Mouse (Mus musculus): ENCODE measurements around the gene Arih1. TPM values are rescaled to one million over a fixed set of nuclear protein-coding genes. Genes with fewer than 3 reads are reported as not detected.

The Arih1 gene
- polyA plus RNA-seq, 1 experiment, result 38.1 TPM

- no peak for TF ChIP-seq CEBPB (IDR thresholded peaks at IDR 0.05; ENCODE audit: insufficient read depth, poor library complexity, severe bottlenecking)
- no peak for TF ChIP-seq SRF (IDR thresholded peaks at IDR 0.05; ENCODE audit: control insufficient read depth, insufficient read length, low read depth)
- TF ChIP-seq USF1 (IDR thresholded peaks at IDR 0.05; ENCODE audit: low read depth), result no peak
- Histone ChIP-seq H3K27me3 (ENCODE audit: control insufficient read depth, insufficient read depth, insufficient read length) (no peaks in the 10 kb centered on the region), H3K79me2 (ENCODE audit: control insufficient read depth, insufficient read depth) (peaks cover 99% of the 10 kb centered on the region), H3ac (ENCODE audit: control insufficient read depth, insufficient read length) (no peak overlapping the region), H3K4me2 (ENCODE audit: low read depth) (no peak overlapping the region), H3K4me3 (no peak overlapping the region), H3K36me3 (ENCODE audit: control insufficient read depth, insufficient read depth) (no peaks in the 10 kb centered on the region)
These were observed 27.4 kb downstream of the Arih1 start for GRCm38 (mm10) chr9:59458997-59459510.

GRCm38 (mm10) chr9:59458416-59458815 lies 28.0 kb downstream of the Arih1 start:
- Histone ChIP-seq H3ac (ENCODE audit: control insufficient read depth, insufficient read length) (no peak overlapping the region), H3K79me2 (ENCODE audit: control insufficient read depth, insufficient read depth) (peaks cover 99% of the 10 kb centered on the region), H3K4me2 (ENCODE audit: low read depth) (no peak overlapping the region), H3K27me3 (ENCODE audit: control insufficient read depth, insufficient read depth, insufficient read length) (no peaks in the 10 kb centered on the region), H3K36me3 (ENCODE audit: control insufficient read depth, insufficient read depth) (peaks cover 4% of the 10 kb centered on the region), H3K4me3 (no peak overlapping the region)
- no peak for TF ChIP-seq E2F4 (IDR thresholded peaks at IDR 0.05; ENCODE audit: insufficient read depth)

DNA sequence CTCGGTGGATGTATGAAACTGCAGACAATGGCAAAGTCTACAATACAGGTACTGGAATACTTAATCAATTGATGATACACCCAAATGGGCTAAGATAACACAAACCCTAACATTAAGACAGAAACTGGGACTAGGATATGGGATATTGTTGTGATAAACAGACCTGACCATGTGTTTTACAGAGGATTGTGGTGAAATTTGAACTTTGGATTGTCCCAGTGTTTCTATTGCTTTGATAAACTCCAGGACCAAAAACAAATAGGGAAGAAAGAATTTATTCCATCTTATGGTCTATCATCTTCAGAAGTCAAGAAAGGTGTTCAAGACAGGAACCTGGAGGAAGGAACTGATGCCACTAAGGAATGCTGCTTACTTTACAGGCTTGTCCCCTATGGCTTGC lies 28.7 kb downstream of the Arih1 start:
- Histone ChIP-seq H3K36me3 (ENCODE audit: control insufficient read depth, insufficient read depth) (peaks cover 4% of the 10 kb centered on the region), H3K79me2 (ENCODE audit: control insufficient read depth, insufficient read depth) (peaks cover 99% of the 10 kb centered on the region), H3K27me3 (ENCODE audit: control insufficient read depth, insufficient read depth, insufficient read length) (no peaks in the 10 kb centered on the region), H3ac (ENCODE audit: control insufficient read depth, insufficient read length) (no peak overlapping the region), H3K4me2 (ENCODE audit: low read depth) (no peak overlapping the region), H3K4me3 (no peak overlapping the region)
- TF ChIP-seq SRF (IDR thresholded peaks at IDR 0.05; ENCODE audit: control insufficient read depth, insufficient read length, low read depth) (no peak), MYOG (IDR thresholded peaks at IDR 0.05; ENCODE audit: control insufficient read depth in 1 of 3, insufficient read depth in 1 of 3, insufficient read length in 2 of 3, low read depth in 2 of 3) (no peak), REST (IDR thresholded peaks at IDR 0.05; ENCODE audit: insufficient read depth, insufficient read length) (no peak), TCF12 (IDR thresholded peaks at IDR 0.05; ENCODE audit: insufficient read depth, poor library complexity, severe bottlenecking) (no peak)

- Histone ChIP-seq H3K4me3 (no peak overlapping the region), H3K27me3 (ENCODE audit: control insufficient read depth, insufficient read depth, insufficient read length) (no peaks in the 10 kb centered on the region), H3ac (ENCODE audit: control insufficient read depth, insufficient read length) (no peak overlapping the region), H3K79me2 (ENCODE audit: control insufficient read depth, insufficient read depth) (peaks cover 92% of the 10 kb centered on the region), H3K4me2 (ENCODE audit: low read depth) (no peak overlapping the region), H3K36me3 (ENCODE audit: control insufficient read depth, insufficient read depth) (peaks cover 7% of the 10 kb centered on the region)
- TF ChIP-seq REST (IDR thresholded peaks at IDR 0.05; ENCODE audit: insufficient read depth, insufficient read length) (no peak), POLR2A (IDR thresholded peaks at IDR 0.05; ENCODE audit: insufficient read length, low read depth) (no peak), MYOG (IDR thresholded peaks at IDR 0.05; ENCODE audit: control insufficient read depth in 1 of 3, insufficient read depth in 1 of 3, insufficient read length in 2 of 3, low read depth in 2 of 3) (no peak), TCF3 (IDR thresholded peaks at IDR 0.05; ENCODE audit: insufficient read length, low read depth) (no peak)
These were observed 30.9 kb downstream of the Arih1 start for GRCm38 (mm10) chr9:59455404-59456068.

GRCm38 (mm10) chr9:59433729-59434128 lies 52.7 kb downstream of the Arih1 start:
- H3K36me3 ChIP-seq (ENCODE audit: control insufficient read depth, insufficient read depth), result peaks cover 23% of the 10 kb centered on the region
- no peaks in the 10 kb centered on the region for H3K27me3 ChIP-seq (ENCODE audit: control insufficient read depth, insufficient read depth, insufficient read length)
- TF ChIP-seq MYOD1 (IDR thresholded peaks at IDR 0.05; ENCODE audit: control insufficient read depth in 1 of 3, insufficient read length in 2 of 3, low read depth in 2 of 3) (no peak), MAX (IDR thresholded peaks at IDR 0.05; ENCODE audit: low read depth) (no peak), POLR2AphosphoS2 (IDR thresholded peaks at IDR 0.05; ENCODE audit: insufficient read length, low read depth) (no peak), TCF3 (IDR thresholded peaks at IDR 0.05; ENCODE audit: insufficient read length, low read depth) (no peak), POLR2A (IDR thresholded peaks at IDR 0.05; ENCODE audit: insufficient read length, low read depth) (no peak), TCF12 (IDR thresholded peaks at IDR 0.05; ENCODE audit: insufficient read depth, poor library complexity, severe bottlenecking) (no peak), REST (IDR thresholded peaks at IDR 0.05; ENCODE audit: insufficient read depth, insufficient read length) (no peak), E2F4 (IDR thresholded peaks at IDR 0.05; ENCODE audit: insufficient read depth) (no peak), MYOG (IDR thresholded peaks at IDR 0.05; ENCODE audit: control insufficient read depth in 1 of 3, insufficient read depth in 1 of 3, insufficient read length in 2 of 3, low read depth in 2 of 3) (no peak)
- no peak overlapping the region for H3K4me3 ChIP-seq
- H3K79me2 ChIP-seq (ENCODE audit: control insufficient read depth, insufficient read depth), result peaks cover 79% of the 10 kb centered on the region
- no peak overlapping the region for H3ac ChIP-seq (ENCODE audit: control insufficient read depth, insufficient read length)
- H3K4me2 ChIP-seq (ENCODE audit: low read depth), result no peak overlapping the region

DNA sequence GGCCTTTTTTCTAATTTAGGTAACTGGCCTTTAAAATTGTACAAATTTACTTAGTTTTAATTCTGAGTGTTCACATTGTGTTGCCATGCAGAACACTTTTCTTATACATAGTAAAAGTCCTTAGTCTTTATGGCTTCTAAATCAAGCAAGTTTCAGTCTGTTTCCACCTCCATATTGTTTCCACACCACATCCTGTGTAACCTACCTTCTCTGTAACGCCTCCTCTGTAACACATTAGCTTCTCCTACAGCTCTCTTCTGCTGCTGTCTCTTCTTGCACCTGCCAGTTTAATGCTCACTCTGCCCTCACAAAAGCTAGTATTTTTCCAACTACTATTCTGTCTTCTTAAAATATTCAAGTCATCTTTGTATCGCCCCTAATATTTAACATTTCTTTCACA lies 54.8 kb downstream of the Arih1 start:
- Histone ChIP-seq H3K36me3 (ENCODE audit: control insufficient read depth, insufficient read depth) (peaks cover 26% of the 10 kb centered on the region), H3ac (ENCODE audit: control insufficient read depth, insufficient read length) (no peak overlapping the region), H3K4me3 (no peak overlapping the region), H3K79me2 (ENCODE audit: control insufficient read depth, insufficient read depth) (peaks cover 81% of the 10 kb centered on the region), H3K27me3 (ENCODE audit: control insufficient read depth, insufficient read depth, insufficient read length) (no peaks in the 10 kb centered on the region), H3K4me2 (ENCODE audit: low read depth) (no peak overlapping the region)
- TF ChIP-seq MYOG (IDR thresholded peaks at IDR 0.05; ENCODE audit: control insufficient read depth in 1 of 3, insufficient read depth in 1 of 3, insufficient read length in 2 of 3, low read depth in 2 of 3) (no peak), CEBPB (IDR thresholded peaks at IDR 0.05; ENCODE audit: insufficient read depth, poor library complexity, severe bottlenecking) (no peak), MYOD1 (IDR thresholded peaks at IDR 0.05; ENCODE audit: control insufficient read depth in 1 of 3, insufficient read length in 2 of 3, low read depth in 2 of 3) (no peak), SRF (IDR thresholded peaks at IDR 0.05; ENCODE audit: control insufficient read depth, insufficient read length, low read depth) (no peak), POLR2A (IDR thresholded peaks at IDR 0.05; ENCODE audit: insufficient read length, low read depth) (no peak), MAX (IDR thresholded peaks at IDR 0.05; ENCODE audit: low read depth) (no peak), TCF12 (IDR thresholded peaks at IDR 0.05; ENCODE audit: insufficient read depth, poor library complexity, severe bottlenecking) (no peak), E2F4 (IDR thresholded peaks at IDR 0.05; ENCODE audit: insufficient read depth) (no peak), REST (IDR thresholded peaks at IDR 0.05; ENCODE audit: insufficient read depth, insufficient read length) (no peak), POLR2AphosphoS2 (IDR thresholded peaks at IDR 0.05; ENCODE audit: insufficient read length, low read depth) (no peak), USF1 (IDR thresholded peaks at IDR 0.05; ENCODE audit: low read depth) (no peak), TCF3 (IDR thresholded peaks at IDR 0.05; ENCODE audit: insufficient read length, low read depth) (no peak)

Data from myocyte (in vitro differentiated cells).